Mouse (Mus musculus) limb, embryonic 14.5 days (tissue): ENCODE results near the gene Trh. TPM values are rescaled to one million over a fixed set of nuclear protein-coding genes. Genes with fewer than 3 reads are reported as not detected.

Experiments
- ATAC-seq: fragments of 200-750 bp; cut with Nextera tagmentation; 2 replicates; pipeline ENCODE4 v1.8.0; 2017; ENCODE audit warnings: low read depth, moderate number of reproducible peaks, moderate TSS enrichment; ENCODE audit not compliant: low FRiP score
- DNase-seq: peaks from one replicate; pipeline ENCODE4 v3.0.0-alpha.2; 2015; ENCODE audit warnings: low spot score
- H3K27ac ChIP-seq: fragments of 300-500 bp; sonication (generic); replicated peaks from 2 replicates; pipeline ENCODE4 v1.5.1; 2014; ENCODE audit warnings: low read depth, mild to moderate bottlenecking, low read length, moderate library complexity, mixed read lengths
- H3K27me3 ChIP-seq: fragments of 300-500 bp; sonication (generic); 2 replicates; pipeline ENCODE4 v1.6.1; 2014; ENCODE audit warnings: low read length, mixed read lengths; ENCODE audit not compliant: control insufficient read depth, insufficient read depth
- H3K36me3 ChIP-seq: fragments of 300-500 bp; sonication (generic); 2 replicates; pipeline ENCODE4 v1.6.1; 2014; ENCODE audit warnings: mild to moderate bottlenecking, low read length, moderate library complexity, mixed read lengths; ENCODE audit not compliant: control insufficient read depth, insufficient read depth
- H3K4me1 ChIP-seq: fragments of 300-500 bp; sonication (generic); 2 replicates; pipeline ENCODE4 v1.6.1; 2014; ENCODE audit warnings: antibody characterized with exemption, low read length, mixed read lengths; ENCODE audit not compliant: control insufficient read depth, insufficient read depth
- H3K4me2 ChIP-seq: fragments of 300-500 bp; sonication (generic); replicated peaks from 2 replicates; pipeline ENCODE4 v1.6.1; 2014; ENCODE audit warnings: low read depth, mild to moderate bottlenecking, low read length, moderate library complexity; ENCODE audit not compliant: severe bottlenecking
- H3K4me3 ChIP-seq: fragments of 300-500 bp; sonication (generic); replicated peaks from 2 replicates; pipeline ENCODE4 v1.5.1; 2014; ENCODE audit warnings: low read length
- H3K9ac ChIP-seq: fragments of 300-500 bp; sonication (generic); 2 replicates; pipeline ENCODE4 v1.6.1; 2014; ENCODE audit warnings: mild to moderate bottlenecking, low read depth, low read length, moderate library complexity; ENCODE audit not compliant: severe bottlenecking
- H3K9me3 ChIP-seq: fragments of 300-500 bp; sonication (generic); 2 replicates; pipeline ENCODE4 v1.6.1; 2016; ENCODE audit warnings: low read length; ENCODE audit not compliant: control insufficient read depth
- POLR2A ChIP-seq: fragments of 200-500 bp; IDR thresholded peaks from 2 replicates; pipeline ENCODE4 v1.8.0; 2012; ENCODE audit warnings: inconsistent platforms, mild to moderate bottlenecking, moderate library complexity, borderline replicate concordance; ENCODE audit not compliant: insufficient read depth, insufficient read length; ENCODE audit errors: extremely low read depth
- WGBS: fragments of 180-500 bp; shearing (Covaris S2); extraction: QIAGEN DNeasy Blood & Tissue Kit; methylation state at CpG from one replicate; pipeline ENCODE4 v1.1.7; 2014; 5-methylcytosine and 5-hydroxymethylcytosine counted together
- polyA plus RNA-seq, 2 experiments: library from polyadenylated mRNA; depleted of rRNA in 1 of 2; stranded (reverse) in 1 of 2; unstranded in 1 of 2; fragments of >200 nt; fragmentation: Nextera tagmentation in 1 of 2; extraction: Ambion mirVana in 1 of 2; gene quantifications; 2 replicates each; pipeline versions ENCODE4 v1.2.1 to v1.2.3; 2012 to 2014

Trh gene
- polyA plus RNA-seq (2012; rRNA removed), result 0.18 and 0.28 TPM in 2 replicates
- polyA plus RNA-seq (2014; fragmentation: Nextera tagmentation; extraction: Ambion mirVana), result not detected in 2 replicates

GRCm38 (mm10) chr6:92244591-92244990, at the start of gene Trh:
Gene Trh (minus strand): TSS chr6:92244650.
- Histone ChIP-seq H3K36me3 (no peaks in the 10 kb centered on the region), H3K4me3 (peak within 1 kb of the TSS; percentile 24), H3K27me3 (peaks cover 35% of the 10 kb centered on the region), H3K9me3 (no peaks in the 10 kb centered on the region), H3K27ac (no peak within 1 kb of the TSS), H3K9ac (peak within 1 kb of the TSS; percentile 39), H3K4me2 (peak within 1 kb of the TSS; percentile 53), H3K4me1 (0 out of 2 replicates have a peak, but pooled peaks cover 3% of the 10 kb centered on the region)
- no peak for TF ChIP-seq POLR2A
- DNase-seq, result no peak
- 2% methylated on average over 31 of the region's 31 CpGs for WGBS
- ATAC-seq, result no peak

- no peak for TF ChIP-seq POLR2A
- 83% methylated on average over 3 of the region's 3 CpGs for WGBS
- Histone ChIP-seq H3K9me3 (no peaks in the 10 kb centered on the region), H3K27ac (no peak overlapping the region), H3K36me3 (no peaks in the 10 kb centered on the region), H3K4me1 (no peaks in the 10 kb centered on the region), H3K4me2 (no peak overlapping the region), H3K4me3 (no peak overlapping the region), H3K9ac (no peak overlapping the region), H3K27me3 (no peaks in the 10 kb centered on the region)
- ATAC-seq, result no peak
- DNase-seq, result no peak
Measured at GRCm38 (mm10) chr6:92290826-92291225, 46.4 kb upstream of the Trh start.

- Histone ChIP-seq H3K4me3 (no peak overlapping the region), H3K4me1 (no peaks in the 10 kb centered on the region), H3K4me2 (no peak overlapping the region), H3K9ac (no peak overlapping the region), H3K36me3 (no peaks in the 10 kb centered on the region), H3K27ac (no peak overlapping the region), H3K9me3 (no peaks in the 10 kb centered on the region), H3K27me3 (no peaks in the 10 kb centered on the region)
- no peak for TF ChIP-seq POLR2A
- ATAC-seq (no peak), DNase-seq (no peak)
- 56% methylated on average over 4 of the region's 4 CpGs for WGBS
Measured at GRCm38 (mm10) chr6:92286889-92287288, 42.4 kb upstream of the Trh start.

GRCm38 (mm10) chr6:92286258-92286888, 41.9 kb upstream of the Trh start:
- 31% methylated on average over 4 of the region's 4 CpGs for WGBS
- TF ChIP-seq POLR2A, result no peak
- peak; percentile 44; the same call in 1 of the 2 replicates for ATAC-seq

GRCm38 (mm10) chr6:92285559-92285958, 41.1 kb upstream of the Trh start:
- no peaks in the 10 kb centered on the region for H3K27me3 ChIP-seq
- H3K27ac ChIP-seq, result no peak overlapping the region
- H3K9ac ChIP-seq, result no peak overlapping the region
- no peaks in the 10 kb centered on the region for H3K4me1 ChIP-seq
- H3K36me3 ChIP-seq, result no peaks in the 10 kb centered on the region
- H3K9me3 ChIP-seq, result no peaks in the 10 kb centered on the region
- no peak overlapping the region for H3K4me3 ChIP-seq
- DNase-seq (no peak), ATAC-seq (no peak)
- TF ChIP-seq POLR2A, result no peak
- WGBS, result 75% methylated on average over 4 of the region's 4 CpGs
- H3K4me2 ChIP-seq, result no peak overlapping the region

More at GRCm38 (mm10) chr6:92286258-92286888, 41.9 kb upstream of the Trh start:
- Histone ChIP-seq H3K36me3 (no peaks in the 10 kb centered on the region), H3K9ac (no peak overlapping the region), H3K4me3 (no peak overlapping the region), H3K27me3 (no peaks in the 10 kb centered on the region), H3K4me2 (no peak overlapping the region), H3K27ac (no peak overlapping the region), H3K4me1 (no peaks in the 10 kb centered on the region), H3K9me3 (no peaks in the 10 kb centered on the region)
- DNase-seq, result peak; percentile 71

- Histone ChIP-seq H3K27ac (no peak overlapping the region), H3K4me3 (no peak overlapping the region), H3K9ac (no peak overlapping the region), H3K36me3 (no peaks in the 10 kb centered on the region), H3K27me3 (no peaks in the 10 kb centered on the region), H3K9me3 (no peaks in the 10 kb centered on the region), H3K4me2 (no peak overlapping the region), H3K4me1 (no peaks in the 10 kb centered on the region)
- WGBS, result 76% methylated on average over 1 of the region's 1 CpGs
- no peak for DNase-seq
- no peak for ATAC-seq
- no peak for TF ChIP-seq POLR2A
Measured at GRCm38 (mm10) chr6:92277179-92277578, 32.7 kb upstream of the Trh start.
